Mouse (Mus musculus) hindbrain, embryonic 12.5 days (tissue): ENCODE results near the gene Usp37. TPM values are rescaled to one million over a fixed set of nuclear protein-coding genes. Genes with fewer than 3 reads are reported as not detected.

Experiments
- ATAC-seq: fragments of 200-750 bp; cut with Nextera tagmentation; 2 replicates; pipeline ENCODE4 v1.8.0; 2017; ENCODE audit warnings: moderate TSS enrichment; ENCODE audit not compliant: low FRiP score
- H3K27ac ChIP-seq: fragments of 300-500 bp; sonication (generic); 2 replicates; pipeline ENCODE4 v1.5.1; 2016; ENCODE audit warnings: mild to moderate bottlenecking
- H3K27me3 ChIP-seq: fragments of 300-500 bp; sonication (generic); 2 replicates; pipeline ENCODE4 v1.6.1; 2016; ENCODE audit warnings: mild to moderate bottlenecking
- H3K36me3 ChIP-seq: fragments of 300-500 bp; sonication (generic); 2 replicates; pipeline ENCODE4 v1.6.1; 2016; ENCODE audit warnings: mild to moderate bottlenecking
- H3K4me1 ChIP-seq: fragments of 300-500 bp; sonication (generic); 2 replicates; pipeline ENCODE4 v1.6.1; 2016
- H3K4me2 ChIP-seq: fragments of 300-500 bp; sonication (generic); replicated peaks from 2 replicates; pipeline ENCODE4 v1.6.1; 2016; ENCODE audit warnings: mild to moderate bottlenecking
- H3K4me3 ChIP-seq: fragments of 300-500 bp; sonication (generic); 2 replicates; pipeline ENCODE4 v1.5.1; 2016; ENCODE audit warnings: mild to moderate bottlenecking
- H3K9ac ChIP-seq: fragments of 300-500 bp; sonication (generic); 2 replicates; pipeline ENCODE4 v1.6.1; 2016; ENCODE audit warnings: mild to moderate bottlenecking, moderate library complexity
- H3K9me3 ChIP-seq: fragments of 300-500 bp; sonication (generic); replicated peaks from 2 replicates; pipeline ENCODE4 v1.6.1; 2016; ENCODE audit warnings: mild to moderate bottlenecking
- WGBS: fragments of 180-500 bp; shearing (Covaris S2); methylation state at CpG from one replicate; pipeline ENCODE4 v1.1.7; 2016; 5-methylcytosine and 5-hydroxymethylcytosine counted together
- polyA plus RNA-seq: library from polyadenylated mRNA; unstranded; fragments of >200 nt; fragmentation: Nextera tagmentation; extraction: Ambion mirVana; gene quantifications from 2 replicates; pipeline ENCODE4 v1.2.1, GENCODE M21; 2016

Gene Usp37
- polyA plus RNA-seq: 35.3 and 38.5 TPM in 2 replicates

DNA sequence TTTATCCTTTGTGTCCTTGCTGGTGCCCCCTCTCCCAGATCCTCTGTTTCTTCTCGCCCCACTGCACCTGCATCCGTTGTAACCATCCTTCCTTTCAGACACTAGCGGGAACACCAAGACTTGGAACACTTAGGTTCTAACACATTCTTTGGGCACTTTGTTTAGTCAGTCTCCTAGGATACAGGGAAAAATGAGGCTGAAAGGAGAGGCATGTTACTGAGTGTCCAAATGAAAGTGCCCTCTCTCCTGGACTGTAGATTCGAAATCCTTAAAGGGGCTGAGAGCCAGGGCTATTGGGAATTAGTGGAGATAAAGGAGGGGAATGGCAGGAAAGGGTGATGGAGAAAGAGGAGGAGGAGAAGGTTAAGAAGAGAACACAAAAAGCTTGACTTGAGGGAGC is at the start of gene Usp37:
Usp37 (minus strand) TSS at position 101 of the 400 bp plus-strand sequence.
- H3K27ac ChIP-seq: no peak within 1 kb of the TSS
- H3K4me1 ChIP-seq: peaks cover 9% of the 10 kb centered on the region
- no peak within 1 kb of the TSS for H3K4me2 ChIP-seq
- WGBS: 46% methylated on average over 4 of the region's 4 CpGs
- H3K27me3 ChIP-seq: no peaks in the 10 kb centered on the region
- H3K9me3 ChIP-seq: no peaks in the 10 kb centered on the region
- ATAC-seq: no peak
- H3K4me3 ChIP-seq: no peak within 1 kb of the TSS
- no peaks in the 10 kb centered on the region for H3K36me3 ChIP-seq
- no peak within 1 kb of the TSS for H3K9ac ChIP-seq

DNA sequence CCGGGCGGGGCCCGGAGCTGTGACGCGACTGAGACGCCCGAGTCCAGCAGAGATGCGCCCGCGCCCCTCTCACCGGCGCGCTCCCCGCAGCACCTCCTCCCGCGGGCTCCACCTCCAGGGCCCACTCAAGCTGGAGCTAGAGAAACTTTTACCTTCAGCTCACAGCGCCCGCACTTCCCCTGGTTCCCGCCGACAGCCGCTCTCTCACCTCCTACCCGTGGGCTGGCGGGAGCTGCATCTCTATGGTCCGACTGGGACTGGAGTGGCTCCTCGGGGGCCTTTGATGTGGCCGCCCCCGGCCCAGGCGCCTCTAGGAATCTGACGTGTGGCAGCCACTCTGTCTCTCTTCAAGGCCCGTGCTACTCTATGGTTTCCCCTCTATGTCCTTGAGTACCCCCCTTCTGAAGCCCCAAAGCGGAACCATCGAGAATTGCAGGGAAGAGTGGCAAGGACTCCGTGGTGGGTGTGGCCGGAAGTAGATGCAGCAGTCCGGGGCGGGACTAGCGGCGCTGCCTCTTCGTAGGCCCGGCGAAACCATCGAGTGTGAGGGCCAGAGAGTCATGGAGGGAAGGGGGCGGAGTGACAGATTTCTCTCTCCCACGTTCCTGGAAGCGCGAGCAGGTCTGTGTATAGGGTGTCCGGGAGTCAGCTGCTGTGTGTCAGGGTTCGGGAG is 43.8 kb upstream of the Usp37 start, which contains the start of the genes Zfp142 and Bcs1l:
Zfp142 (minus strand) TSS at position 474 of the 673 bp plus-strand sequence.
Bcs1l (plus strand) TSS at position 517 of the 673 bp plus-strand sequence.
- peak within 1 kb of the TSS; percentile 95 for H3K4me2 ChIP-seq
- under 1% methylated on average over 47 of the region's 48 CpGs for WGBS
- H3K27me3 ChIP-seq: no peaks in the 10 kb centered on the region
- ATAC-seq: peak; percentile 99
- H3K4me1 ChIP-seq: peaks cover 26% of the 10 kb centered on the region
- H3K9ac ChIP-seq: peak within 1 kb of the TSS; percentile 83
- H3K4me3 ChIP-seq: peak within 1 kb of the TSS; percentile 66
- no peaks in the 10 kb centered on the region for H3K9me3 ChIP-seq
- peak within 1 kb of the TSS; percentile 85 for H3K27ac ChIP-seq
- peaks cover 34% of the 10 kb centered on the region for H3K36me3 ChIP-seq

DNA sequence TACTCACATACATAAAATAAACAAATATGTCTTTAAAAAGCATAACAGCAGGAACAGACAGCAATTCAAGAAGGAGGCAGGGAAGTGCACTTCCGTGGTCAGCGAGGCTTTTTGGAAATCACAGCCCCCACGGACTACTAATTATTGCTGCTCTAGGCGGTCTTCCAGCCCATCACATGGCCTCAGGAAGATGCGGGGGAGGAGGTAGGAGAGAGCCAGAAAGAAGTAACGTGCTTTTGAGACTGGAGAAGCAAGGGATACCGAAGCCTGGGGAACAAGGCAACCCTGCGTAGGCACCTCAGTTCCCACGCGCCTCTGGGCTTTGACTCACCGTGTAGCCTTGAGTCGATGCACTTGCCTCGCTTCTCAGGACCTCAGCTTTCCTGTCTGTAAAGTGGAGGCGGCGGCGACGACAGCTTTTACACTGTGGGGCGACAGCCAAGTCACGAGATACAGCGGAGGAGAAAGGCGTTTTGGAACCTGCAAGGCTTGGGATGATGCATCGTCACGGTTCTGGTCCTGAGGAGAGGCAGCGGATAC is 43.2 kb upstream of the Usp37 start:
- 0% methylated on average over 24 of the region's 24 CpGs for WGBS
- ATAC-seq: no peak; the same call in 1 of the 2 replicates
- Histone ChIP-seq H3K9me3 (no peaks in the 10 kb centered on the region), H3K4me2 (peak overlapping the region; percentile 95), H3K27ac (peak overlapping the region; percentile 85), H3K27me3 (no peaks in the 10 kb centered on the region), H3K4me3 (peak overlapping the region; percentile 66), H3K9ac (peak overlapping the region; percentile 83), H3K4me1 (peaks cover 26% of the 10 kb centered on the region), H3K36me3 (peaks cover 36% of the 10 kb centered on the region)

DNA sequence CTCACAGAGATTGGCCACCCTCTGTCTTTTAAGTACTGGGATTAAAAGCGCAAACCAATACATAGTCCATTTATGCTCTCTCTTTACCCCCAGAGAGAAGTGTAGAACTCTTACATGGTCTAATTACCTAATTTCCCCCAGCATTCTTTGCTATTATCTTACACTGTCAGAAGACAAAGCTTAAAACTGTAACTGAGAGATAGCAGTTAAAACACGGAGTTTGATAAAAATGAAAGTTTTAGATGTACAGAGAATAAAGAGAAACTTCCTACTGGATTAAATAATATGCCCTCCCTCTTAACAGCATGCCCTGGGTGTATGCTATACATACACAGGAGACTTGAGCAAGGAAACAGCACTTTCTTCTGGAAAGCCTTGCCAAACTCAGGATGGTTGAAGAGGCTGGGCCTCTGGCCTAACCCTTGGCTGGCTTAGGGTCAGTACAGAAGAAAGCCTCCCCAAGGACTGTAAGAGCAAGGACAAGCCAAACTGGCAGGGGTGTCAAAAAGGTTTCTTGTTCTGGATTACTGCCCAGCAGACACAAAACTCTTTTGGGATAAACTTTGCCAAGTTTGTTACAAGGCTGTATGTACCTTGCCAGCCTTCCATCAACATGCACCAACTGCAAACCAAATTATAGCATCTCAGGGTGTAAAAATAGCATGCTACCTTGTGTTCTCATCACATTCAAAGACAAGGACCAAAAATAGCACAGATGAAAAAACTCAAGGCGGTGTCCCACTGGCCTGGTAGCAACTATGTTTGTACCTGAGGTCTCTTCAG is 40.7 kb upstream of the Usp37 start:
- H3K9ac ChIP-seq: no peak overlapping the region
- H3K4me3 ChIP-seq: no peak overlapping the region
- no peak overlapping the region for H3K27ac ChIP-seq
- 98% methylated on average over 3 of the region's 3 CpGs for WGBS
- no peak for ATAC-seq
- H3K27me3 ChIP-seq: no peaks in the 10 kb centered on the region
- H3K4me2 ChIP-seq: no peak overlapping the region
- H3K9me3 ChIP-seq: no peaks in the 10 kb centered on the region
- H3K4me1 ChIP-seq: peaks cover 26% of the 10 kb centered on the region
- peaks cover 19% of the 10 kb centered on the region for H3K36me3 ChIP-seq

DNA sequence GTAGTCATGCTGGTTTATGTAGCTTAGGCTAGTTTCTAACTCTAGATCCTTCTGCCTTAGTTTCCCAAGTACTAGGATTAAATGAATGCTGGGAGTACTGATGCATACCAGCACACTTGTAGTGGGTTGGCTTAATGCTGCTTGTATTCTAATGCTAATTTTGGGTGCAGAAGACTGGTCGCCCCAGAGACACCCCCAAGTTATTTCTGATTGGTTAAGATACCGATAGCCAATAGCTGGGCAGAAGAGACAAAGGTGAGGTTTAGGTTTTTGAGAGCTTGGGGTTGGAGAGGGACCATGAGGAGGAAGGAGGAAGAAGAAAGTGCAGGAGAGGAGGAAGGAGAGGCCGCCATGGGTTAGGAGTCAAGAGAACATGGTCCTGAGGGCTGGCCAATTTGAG is 38.5 kb upstream of the Usp37 start:
- H3K4me3 ChIP-seq: no peak overlapping the region
- H3K4me1 ChIP-seq: peaks cover 17% of the 10 kb centered on the region
- H3K27me3 ChIP-seq: no peaks in the 10 kb centered on the region
- no peak for ATAC-seq
- WGBS: 81% methylated on average over 3 of the region's 3 CpGs
- peaks cover 39% of the 10 kb centered on the region for H3K36me3 ChIP-seq
- H3K4me2 ChIP-seq: no peak overlapping the region
- no peak overlapping the region for H3K9ac ChIP-seq
- no peak overlapping the region for H3K27ac ChIP-seq
- no peaks in the 10 kb centered on the region for H3K9me3 ChIP-seq

DNA sequence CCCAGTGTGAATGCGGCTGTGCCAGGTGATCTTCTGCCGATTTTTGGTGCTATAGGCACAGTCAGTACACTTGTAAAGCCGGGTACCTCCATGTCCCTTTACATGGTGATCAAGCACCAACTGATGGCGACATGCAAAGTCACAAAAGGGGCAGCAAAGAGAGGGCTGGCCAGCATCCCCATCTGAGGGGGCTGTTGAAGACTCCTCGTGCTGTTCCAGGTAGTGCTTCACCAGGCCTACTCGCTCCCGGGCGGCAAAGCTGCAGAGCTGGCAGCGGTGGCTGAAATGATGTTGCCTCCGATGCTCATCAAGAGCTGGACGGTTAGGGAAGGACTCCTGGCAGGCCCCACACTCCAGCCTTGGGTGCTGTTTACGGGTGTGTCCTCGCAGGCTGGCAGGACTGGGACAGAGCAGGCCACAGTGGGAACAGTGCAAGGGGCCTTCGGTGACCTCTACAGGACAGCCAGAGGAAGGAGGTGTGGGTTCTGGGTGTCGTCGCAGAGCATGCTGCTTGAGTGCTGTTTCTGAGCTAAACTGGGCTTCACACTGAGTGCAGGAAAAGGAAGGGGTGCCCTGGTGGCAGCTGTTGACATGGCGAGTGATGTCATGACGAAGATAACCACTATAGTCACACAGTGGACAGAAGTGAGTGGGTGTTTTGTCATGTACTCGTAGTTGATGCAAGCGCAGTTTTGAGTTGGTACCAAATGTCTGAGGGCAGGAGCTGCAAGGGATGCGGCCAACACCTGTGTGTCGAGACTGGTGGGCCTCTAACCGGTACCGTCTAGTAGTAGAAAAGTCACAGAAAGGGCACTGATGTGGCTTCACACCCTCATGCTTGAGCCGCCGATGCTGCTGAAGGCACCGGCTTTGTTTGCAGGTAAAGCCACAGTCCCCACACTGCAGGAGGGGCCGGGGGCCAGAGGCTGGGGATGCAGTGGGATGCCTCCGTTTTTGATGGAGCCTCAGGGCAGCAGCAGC is 25.9 kb upstream of the Usp37 start:
- no peak overlapping the region for H3K4me3 ChIP-seq
- no peak overlapping the region for H3K4me2 ChIP-seq
- no peaks in the 10 kb centered on the region for H3K27me3 ChIP-seq
- no peak for ATAC-seq
- H3K9me3 ChIP-seq: no peaks in the 10 kb centered on the region
- H3K4me1 ChIP-seq: no peaks in the 10 kb centered on the region
- no peak overlapping the region for H3K9ac ChIP-seq
- peaks cover 83% of the 10 kb centered on the region for H3K36me3 ChIP-seq
- 93% methylated on average over 29 of the region's 29 CpGs for WGBS
- H3K27ac ChIP-seq: no peak overlapping the region

DNA sequence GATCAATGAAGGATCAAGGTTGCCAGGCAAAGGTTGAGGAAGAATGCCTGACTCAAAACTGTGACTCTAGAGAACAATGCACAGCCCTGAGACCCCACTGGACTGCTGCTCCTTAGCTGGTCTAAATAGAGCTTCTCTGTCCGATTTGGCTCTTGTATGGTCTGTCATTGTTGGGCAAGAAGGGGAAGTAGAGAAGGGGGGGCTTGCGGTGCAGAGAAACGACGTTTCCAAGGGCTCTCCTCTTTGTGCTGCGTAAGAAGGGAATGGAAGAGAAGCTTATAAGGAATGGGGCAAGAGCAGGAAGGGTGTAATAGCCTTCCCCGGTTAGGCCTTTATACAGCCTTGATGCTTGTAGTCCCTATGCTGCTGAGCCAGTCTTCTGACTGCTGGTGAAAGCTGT is 21.8 kb upstream of the Usp37 start:
- Histone ChIP-seq H3K27ac (no peak overlapping the region), H3K4me2 (no peak overlapping the region), H3K9me3 (no peaks in the 10 kb centered on the region), H3K4me1 (no peaks in the 10 kb centered on the region), H3K4me3 (no peak overlapping the region), H3K27me3 (no peaks in the 10 kb centered on the region), H3K9ac (no peak overlapping the region), H3K36me3 (peaks cover 68% of the 10 kb centered on the region)
- no peak for ATAC-seq
- 69% methylated on average over 6 of the region's 6 CpGs for WGBS

DNA sequence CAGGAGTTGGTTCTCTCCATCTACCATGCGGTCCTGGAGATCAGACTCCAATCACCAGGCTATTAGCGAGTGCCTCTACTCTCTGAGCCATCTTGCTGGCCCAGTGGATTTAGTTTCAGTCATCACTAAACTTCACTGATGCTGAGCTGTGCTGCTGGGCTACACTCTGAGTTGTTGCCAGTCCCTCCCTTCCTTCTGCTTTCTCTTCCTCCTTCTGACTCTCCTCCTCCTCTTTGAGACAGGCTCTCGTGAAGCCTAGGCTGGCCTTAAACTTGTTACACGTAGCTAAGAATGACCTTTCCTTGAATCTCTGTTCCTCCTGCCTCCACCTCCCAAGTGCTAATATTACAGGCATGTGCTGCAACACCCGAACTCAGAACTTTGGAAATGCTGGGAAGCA is 15.0 kb upstream of the Usp37 start:
- no peak for ATAC-seq
- H3K4me1 ChIP-seq: no peaks in the 10 kb centered on the region
- H3K27me3 ChIP-seq: no peaks in the 10 kb centered on the region
- no peak overlapping the region for H3K4me2 ChIP-seq
- peaks cover 6% of the 10 kb centered on the region; the same call in 1 of the 2 replicates for H3K36me3 ChIP-seq
- no peak overlapping the region for H3K9ac ChIP-seq
- no peaks in the 10 kb centered on the region for H3K9me3 ChIP-seq
- H3K27ac ChIP-seq: no peak overlapping the region
- H3K4me3 ChIP-seq: no peak overlapping the region
- 88% methylated on average over 5 of the region's 5 CpGs for WGBS

DNA sequence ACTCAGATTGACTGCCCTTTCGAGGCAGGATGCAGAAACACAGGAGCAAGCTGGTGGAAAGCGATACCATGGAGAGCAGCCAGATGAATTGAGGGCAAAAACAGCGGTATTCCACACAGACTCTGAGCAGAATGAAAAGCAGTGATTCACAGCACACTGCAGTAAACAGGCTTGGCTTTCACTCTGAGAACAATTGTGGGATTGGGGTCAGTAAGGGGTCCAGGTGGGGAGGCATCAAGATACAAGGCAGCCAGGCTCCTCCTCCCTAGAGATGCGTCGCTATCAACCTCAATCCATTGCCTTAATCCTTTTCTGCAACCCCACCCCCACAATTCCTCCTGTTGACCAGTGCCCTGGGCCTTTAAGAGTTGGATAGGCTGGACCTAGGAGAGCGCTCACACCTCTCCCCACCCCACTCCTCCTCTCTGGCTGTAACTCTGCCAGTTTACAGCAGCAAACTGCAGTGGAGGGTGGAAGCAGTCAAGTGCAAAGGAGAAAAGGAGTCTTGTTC is 1.6 kb downstream of the Usp37 start, which contains the start of gene Plcd4:
Plcd4 (plus strand) TSS at position 438 of the 511 bp plus-strand sequence.
- Histone ChIP-seq H3K4me1 (peaks cover 9% of the 10 kb centered on the region), H3K27ac (no peak within 1 kb of the TSS), H3K36me3 (no peaks in the 10 kb centered on the region), H3K27me3 (no peaks in the 10 kb centered on the region), H3K9me3 (no peaks in the 10 kb centered on the region), H3K4me2 (peak within 1 kb of the TSS; percentile 36), H3K4me3 (no peak within 1 kb of the TSS), H3K9ac (no peak within 1 kb of the TSS)
- 0 out of 2 replicates have a peak, but pooled peaks have one; percentile 35 for ATAC-seq
- WGBS: 4% methylated on average over 6 of the region's 6 CpGs

DNA sequence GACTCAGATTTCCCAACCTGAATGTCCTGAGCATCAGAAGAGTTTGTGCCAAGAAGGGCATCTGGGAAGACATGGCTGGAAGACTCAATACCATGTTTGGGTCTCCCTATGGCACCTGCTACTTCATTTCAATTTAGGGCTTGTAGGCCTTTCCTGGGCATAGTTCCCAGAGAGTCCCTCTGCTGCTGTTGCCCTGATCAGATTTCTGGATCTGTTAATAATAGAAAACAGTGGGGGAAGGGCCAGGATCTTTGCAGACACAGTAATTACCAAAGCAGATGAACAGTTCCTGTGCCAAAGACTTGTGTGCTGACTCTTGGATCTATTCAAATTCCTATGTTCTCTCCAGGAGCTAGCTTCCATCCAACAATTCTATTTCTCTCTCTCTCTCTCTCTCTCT is 5.4 kb downstream of the Usp37 start:
- no peak overlapping the region for H3K4me3 ChIP-seq
- H3K27ac ChIP-seq: no peak overlapping the region
- H3K27me3 ChIP-seq: no peaks in the 10 kb centered on the region
- no peaks in the 10 kb centered on the region for H3K9me3 ChIP-seq
- no peaks in the 10 kb centered on the region for H3K36me3 ChIP-seq
- H3K9ac ChIP-seq: no peak overlapping the region
- no peak overlapping the region for H3K4me2 ChIP-seq
- ATAC-seq: no peak
- H3K4me1 ChIP-seq: peaks cover 9% of the 10 kb centered on the region

DNA sequence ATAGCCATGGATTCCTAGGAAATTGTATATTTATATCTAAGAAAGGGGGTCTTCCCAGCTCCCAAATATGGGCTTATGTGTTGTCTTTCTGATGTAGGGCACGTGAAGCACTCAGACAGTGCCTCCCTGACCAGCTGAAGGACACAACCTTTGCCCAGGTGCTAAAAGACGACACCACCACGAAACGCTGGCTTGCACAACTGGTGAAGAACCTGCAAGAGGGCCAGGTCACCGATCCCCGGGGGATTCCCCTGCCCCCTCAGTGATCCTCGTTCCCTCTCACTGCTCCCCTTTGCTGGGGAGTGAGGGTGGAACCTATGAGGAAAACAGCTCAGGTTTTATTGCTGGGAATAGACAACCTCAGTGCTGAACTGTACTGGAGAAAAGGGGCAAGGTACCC is 15.5 kb downstream of the Usp37 start:
- WGBS: 93% methylated on average over 7 of the region's 7 CpGs
- Histone ChIP-seq H3K4me2 (no peak overlapping the region), H3K4me1 (no peaks in the 10 kb centered on the region), H3K27ac (no peak overlapping the region), H3K36me3 (peaks cover 81% of the 10 kb centered on the region), H3K27me3 (no peaks in the 10 kb centered on the region), H3K4me3 (no peak overlapping the region), H3K9me3 (no peaks in the 10 kb centered on the region), H3K9ac (no peak overlapping the region)
- ATAC-seq: no peak
